Mouse (Mus musculus) gastrocnemius, adult 8-10 months (tissue): ENCODE data around the gene Map3k12. TPM values are rescaled to one million over a fixed set of nuclear protein-coding genes. Genes with fewer than 3 reads are reported as not detected.

Experiments
- DNase-seq, 2 experiments: peaks; one replicate each; pipeline ENCODE4 v3.0.0; 2022; ENCODE audit warnings: low spot score in 2 of 2
- total RNA-seq, 4 experiments: library from RNA; stranded (reverse); gene quantifications; 2 replicates each; pipeline ENCODE4 v1.2.4; 2022

The Map3k12 gene
- total RNA-seq, 4 experiments from 2014 or later = 0.68 to 1.9 (median 1.5) TPM

DNA sequence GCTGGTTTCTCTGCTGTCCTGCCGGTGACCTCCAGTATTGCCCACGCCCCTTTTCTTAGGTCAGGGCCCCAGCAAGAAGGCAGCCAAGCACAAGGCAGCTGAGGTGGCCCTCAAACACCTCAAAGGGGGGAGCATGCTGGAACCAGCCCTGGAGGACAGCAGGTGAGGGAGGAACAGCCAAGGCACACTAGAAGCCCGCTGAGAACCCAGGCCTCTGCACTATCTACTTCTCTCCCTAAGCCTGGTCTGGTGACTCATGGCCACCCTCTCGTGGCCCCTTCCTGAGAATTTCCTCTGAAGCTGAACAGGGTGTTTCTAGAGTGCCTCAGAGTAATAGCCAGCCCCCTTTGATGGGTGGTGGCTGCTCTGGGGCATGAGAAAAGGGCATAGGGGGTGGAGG lies 3.6 kb upstream of the Map3k12 start:
- DNase-seq = no peak

DNA sequence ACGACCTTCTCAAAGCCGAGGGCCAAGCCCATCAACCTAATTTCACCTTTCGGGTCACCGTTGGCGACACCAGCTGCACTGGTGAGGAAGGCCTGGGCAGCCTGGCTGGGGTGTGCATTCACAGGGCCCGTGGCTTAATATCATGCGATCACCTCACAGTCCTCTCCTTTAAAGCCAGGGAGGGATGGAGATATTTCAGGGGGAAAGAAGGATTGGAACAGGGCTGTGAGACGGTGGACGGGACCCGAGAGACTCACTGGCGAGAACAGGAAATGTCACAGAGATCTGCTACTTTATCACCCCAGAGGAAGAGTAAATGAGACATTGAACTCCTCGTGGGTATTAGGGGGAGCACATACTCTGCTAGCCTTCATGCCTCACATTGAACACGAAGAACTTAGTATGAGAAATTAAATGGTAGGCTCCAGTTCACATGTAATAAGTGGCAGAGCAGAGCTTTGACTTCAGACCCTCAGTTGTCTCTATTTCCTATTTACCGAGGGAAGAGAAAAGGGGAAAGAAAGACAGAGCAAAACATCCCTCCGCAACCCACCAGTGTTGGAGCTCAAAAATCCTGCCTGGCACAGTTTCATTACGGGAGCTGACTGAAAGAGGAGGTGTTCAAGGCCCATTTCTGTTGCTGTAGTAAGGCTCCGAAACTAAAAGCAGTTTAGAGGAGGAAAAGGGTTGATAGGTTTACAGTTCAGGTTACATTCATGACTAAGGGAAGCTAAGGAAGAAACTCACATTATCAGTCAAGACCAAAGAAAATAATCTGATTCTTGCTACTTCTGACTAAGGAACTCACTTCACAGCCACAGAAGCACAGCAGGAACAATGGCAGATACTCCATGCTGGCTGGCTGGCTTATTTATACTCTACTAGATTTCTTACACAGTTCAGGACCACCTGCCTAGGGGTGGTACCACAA lies 2.6 kb upstream of the Map3k12 start:
- DNase-seq = no peak

DNA sequence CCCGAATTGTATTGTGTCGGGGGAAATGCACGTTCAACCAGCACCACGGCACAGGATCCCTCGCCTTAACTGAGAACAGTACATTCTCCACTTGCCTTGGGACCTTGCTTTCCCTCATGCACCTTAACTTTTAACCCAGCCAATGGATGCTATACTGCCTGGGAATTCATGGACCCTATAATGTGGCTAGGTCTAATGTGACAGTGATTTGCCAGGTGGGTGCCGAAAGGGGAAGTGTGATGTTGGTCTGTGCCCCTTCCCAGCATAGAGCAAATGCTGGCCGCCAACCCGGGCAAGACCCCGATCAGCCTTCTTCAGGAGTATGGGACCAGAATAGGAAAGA lies 2.0 kb upstream of the Map3k12 start:
- no peak for DNase-seq

DNA sequence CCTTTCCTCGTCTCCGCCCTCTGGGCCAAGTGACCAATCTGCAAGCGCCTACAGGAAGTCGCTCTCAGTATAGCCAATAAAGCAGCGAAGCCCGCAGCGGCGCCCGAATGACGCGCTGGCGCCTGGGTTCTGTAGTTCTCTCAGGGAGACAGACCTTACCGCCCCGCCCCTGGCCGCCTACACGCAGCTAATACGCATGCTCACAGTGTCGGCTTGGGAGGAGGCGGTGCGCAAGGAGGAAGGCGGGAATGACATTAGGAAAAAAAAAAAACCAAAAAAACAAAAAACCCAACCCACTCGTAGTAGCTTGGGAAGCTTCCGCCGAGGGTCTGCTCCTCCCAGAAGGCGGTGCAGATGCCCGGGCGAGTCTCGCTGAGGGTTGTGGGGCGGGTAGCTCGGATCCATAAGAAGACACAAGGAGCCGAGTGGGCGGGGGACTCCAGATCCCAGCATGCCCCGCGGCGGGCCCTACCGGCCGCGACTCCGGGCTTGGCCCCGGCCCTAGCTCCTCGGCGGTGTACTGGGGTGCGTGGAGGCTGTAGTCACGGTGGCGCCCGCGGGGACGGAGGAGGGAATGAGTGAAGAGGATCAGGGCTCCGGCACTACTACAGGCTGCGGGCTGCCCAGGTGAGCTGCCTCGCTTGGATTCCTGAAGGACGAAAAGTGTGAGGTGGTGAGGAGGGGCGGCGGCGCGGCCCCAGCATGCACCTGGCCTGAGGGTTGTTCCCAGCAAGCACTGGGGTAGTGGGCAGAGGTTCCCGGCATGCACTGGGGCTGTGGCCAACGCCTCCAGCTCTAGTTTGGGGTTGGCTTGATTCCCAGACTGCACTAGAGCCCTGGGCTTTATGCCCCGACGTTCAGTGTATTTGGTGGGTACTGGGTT lies 1.4 kb upstream of the Map3k12 start, which contains the start of gene Tarbp2:
TSS of gene Tarbp2 (plus strand) at position 217 of the 883 bp plus-strand sequence.
- DNase-seq = peak; percentile 100

DNA sequence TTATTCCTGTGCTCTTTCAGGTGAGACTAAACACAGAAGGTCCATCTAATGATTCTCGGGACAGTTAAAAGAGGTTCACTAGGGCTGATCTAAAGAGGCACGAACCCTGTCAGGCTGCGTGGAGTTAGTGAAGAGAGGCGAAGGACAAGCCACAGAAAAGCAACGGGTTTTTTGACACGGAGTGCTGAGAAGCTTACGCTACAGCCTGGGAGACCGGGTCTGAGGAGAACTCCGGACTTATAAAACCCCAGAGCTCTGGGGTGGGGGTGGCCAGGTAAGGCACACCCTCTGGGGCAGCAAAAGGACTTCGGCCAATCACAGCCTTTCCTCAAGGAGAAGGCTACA lies 739 bp upstream of the Map3k12 start:
- DNase-seq = no peak

DNA sequence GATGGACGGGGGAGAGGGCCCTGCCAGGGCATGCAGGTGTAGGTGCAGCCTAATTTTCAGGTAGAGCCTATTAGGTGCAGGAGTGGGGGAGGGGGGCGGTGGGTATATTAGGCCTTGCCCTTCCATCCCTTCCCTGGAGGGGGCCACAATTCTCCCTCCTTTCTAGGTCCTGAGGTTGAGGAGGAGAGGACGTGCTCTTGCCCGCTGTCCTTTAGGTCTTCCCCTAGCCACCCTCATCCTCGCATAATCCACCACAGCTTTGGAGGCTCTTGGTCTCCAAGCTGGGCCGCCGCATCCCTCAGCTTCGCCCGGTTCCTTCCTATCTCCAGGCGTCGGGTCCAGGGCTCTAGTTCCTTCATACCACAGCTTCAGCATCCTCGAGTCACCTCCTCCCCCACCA lies 571 bp downstream of the Map3k12 start:
- no peak for DNase-seq

DNA sequence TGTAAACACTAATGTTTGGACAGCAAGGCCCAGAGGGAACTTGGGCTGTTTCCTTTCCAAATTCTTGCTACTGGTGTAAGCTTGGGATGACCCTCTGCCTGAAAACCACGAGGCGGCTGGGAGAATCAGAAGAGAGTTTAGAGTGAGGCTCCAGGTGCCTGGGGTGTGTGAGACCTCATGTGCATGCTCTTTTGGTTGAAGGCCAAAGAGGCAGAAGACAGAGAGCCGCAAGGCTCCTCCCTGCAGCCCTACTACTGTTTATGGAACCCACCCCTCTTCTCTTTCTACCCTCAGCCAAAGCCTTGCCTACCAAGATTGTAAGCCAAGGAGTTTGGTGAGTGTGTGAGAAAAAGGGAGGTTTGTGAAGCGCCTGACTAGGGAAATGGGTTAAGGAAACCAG lies 1.1 kb downstream of the Map3k12 start:
- DNase-seq = no peak

DNA sequence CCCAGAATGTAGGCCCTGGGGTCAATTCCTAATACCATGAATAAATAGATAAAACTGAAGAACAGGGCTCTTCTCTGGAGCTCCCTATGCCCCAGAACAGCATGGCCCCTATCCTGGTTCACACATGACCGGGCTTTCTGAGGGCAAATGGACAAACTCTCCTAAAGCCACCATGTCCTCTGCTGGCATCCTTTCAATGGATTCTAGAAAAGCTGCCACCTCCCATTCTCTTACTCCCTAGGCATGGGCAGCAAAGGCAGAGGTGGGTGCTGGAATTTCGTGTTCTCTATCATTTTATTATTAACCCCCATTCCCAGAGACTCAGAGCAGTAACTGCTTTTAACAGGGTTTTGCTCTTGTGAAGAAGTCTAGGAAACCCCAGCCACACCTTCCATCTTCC lies 1.6 kb downstream of the Map3k12 start:
- no peak for DNase-seq

DNA sequence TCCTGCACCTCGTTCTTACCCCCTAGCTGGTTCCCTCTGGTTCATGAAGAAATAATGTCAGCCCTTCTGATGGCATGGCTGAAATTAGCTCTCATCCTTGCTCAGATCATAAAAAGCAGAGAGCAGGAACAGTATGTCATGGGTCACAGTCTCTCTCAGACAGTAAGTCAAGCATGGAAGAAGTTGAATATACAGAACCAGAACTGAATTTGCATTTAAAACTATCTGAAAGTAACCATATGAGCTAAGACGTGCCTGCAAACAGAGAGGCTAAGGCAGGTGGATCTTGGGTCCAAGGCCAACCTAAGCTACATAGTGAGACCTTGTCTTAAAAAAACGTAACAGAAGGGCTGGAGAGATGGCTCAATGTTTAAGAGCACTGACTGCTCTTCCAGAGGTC lies 3.9 kb downstream of the Map3k12 start:
- no peak for DNase-seq

DNA sequence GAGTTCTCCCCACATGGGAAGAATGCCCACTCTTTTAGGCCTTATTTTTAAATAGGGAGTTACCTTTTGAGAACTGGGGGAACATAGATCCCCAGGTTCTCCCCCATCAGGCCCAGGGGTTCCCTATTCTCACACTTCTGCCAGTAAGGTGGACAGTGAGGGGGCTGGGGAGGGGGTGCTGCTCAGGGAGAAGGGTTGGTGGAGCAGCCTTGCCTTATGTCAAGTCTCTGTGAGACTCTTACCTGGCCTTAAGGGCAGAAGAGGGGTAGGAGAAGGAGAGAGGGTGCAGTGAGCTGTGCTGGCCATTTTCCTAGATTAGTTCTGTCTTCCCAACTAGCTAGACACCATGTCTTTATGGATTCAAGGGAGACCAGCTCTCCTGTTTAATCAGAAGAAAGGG lies 4.4 kb downstream of the Map3k12 start:
- no peak for DNase-seq

DNA sequence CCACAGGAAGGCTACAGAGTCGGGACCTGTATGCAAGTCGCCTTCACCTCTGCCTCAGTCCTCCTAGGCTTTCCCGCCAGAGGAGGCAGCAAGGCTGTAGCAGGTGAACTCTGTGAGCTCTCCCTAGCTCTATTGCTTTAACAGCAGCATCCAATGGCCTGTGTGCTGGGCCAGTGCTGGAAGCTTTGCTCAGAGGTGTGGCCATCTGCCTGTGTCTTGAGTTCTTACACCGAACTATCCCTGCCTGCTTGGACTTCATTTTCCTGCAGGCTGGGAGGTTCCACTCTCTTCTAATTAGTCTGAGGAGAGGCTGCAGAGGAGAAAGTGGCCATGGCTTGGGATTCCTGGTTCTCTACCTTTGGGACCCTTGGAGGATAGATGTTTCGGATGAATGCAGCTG lies 4.9 kb downstream of the Map3k12 start:
- DNase-seq = no peak

DNA sequence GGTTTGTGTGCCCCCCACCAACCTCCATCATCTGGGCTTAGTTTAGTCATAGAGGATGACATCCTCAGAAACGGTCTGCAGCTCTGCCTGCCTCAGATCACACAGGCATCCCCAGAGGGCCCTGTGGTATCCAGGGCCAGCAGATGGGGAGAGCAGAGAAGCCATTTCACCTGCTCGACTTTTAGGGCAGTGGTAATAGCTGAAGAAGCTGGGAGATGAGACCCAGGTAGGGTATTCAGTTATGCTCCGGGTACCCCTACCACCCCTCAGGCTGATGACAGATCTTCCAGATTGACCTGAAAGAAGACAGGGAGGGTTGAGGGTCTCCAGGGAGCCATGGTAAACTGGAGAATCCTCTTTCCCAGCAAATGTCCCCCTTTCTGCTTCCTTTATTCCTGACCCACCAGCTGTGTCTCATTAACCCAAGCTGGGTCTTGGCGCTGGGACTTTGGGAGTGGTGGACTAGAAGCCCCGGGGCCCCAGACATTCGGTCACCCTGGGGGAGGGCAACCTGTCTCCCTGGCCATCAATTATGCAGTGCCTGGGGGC lies 5.5 kb downstream of the Map3k12 start:
- no peak for DNase-seq

DNA sequence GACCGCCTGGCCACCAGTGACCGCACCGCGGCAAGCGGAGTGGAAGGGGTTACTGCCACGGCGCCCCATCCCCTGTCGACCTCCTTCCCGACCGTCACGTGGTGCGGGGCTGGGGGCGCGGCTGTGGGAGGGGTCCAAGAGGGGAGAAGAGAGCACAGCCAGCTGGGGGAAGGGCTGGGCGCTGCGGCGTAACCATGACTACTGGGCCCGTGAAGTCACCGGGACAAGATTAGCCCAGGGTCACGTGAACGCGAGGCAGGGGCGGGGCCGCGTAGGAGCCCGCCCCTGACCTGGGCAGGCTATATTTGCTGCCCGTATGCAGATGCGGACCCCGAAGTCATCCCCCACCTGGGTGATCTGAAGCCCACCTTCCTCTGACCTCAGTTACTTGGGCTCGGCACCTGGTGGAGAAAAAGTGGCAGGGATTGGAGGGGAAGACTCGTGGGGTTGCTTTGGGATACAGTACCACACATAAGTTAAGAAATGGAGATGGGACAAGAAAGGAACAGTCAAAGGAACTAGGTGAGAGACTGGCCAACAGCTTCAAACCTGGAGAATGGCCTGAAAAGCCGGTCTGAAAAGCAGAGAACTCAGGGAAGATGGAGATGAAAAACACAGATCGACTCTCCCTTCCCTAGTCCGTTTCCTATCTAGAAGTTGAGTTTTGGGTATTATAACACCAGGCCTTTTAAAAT lies 6.1 kb downstream of the Map3k12 start:
- peak; percentile 63 to 71 for DNase-seq

DNA sequence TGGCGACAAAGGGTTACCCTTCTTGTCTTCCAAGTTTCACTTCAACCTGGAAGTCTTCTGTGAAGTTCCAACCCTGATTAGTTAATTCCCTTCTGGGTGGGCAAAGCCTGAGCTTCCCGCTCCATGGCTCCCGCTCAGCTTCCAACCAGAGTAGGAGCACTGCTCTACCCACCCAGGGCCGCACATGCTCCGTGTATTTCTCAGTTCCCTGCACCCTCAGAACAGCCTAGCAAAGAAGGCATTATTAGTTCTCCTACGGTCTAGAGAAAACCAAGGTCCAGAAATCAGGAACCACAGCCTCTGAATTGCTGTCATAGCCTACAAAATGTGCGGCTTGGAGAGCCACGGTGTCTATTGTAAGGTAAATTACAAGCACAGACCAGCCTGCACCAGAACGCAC lies 6.8 kb downstream of the Map3k12 start:
- DNase-seq = no peak

DNA sequence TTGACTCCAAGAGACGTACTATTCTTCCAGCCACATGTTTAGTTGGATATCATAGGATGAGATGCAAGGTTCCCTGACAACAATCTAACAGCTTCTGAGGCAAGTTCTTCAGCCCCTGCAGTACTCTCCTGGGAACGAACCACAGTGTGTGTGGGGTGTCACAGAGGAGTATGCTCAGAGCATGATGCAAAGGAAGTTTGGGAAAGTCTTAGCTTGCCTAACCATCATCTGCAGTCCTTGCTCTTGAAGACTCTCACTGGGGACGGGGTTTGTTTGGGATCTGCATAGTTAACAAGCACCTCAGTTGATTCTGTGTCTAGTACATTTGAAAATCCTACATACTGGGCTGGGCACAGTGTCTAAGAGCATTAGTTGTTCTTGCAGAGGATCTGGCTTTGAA lies 8.5 kb downstream of the Map3k12 start:
- DNase-seq = no peak

DNA sequence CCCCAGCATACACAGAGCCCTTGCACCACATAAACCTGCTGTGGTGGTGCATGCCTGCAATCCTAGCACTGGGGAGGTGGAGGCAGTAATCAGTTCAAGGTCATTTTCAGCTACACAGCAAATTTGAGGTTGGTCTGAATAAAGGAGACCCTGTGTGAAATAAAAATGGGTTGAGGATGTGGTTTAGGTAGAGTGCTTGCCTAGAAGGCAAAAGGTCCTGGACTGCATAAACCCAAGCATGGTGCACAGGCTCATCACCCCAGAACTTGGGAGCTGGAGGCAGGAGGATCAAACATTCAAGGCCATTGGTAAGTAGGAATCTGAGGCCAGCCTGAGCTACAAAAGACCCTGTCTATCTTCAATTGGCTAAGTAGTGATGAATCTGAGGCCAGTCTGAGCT lies 9.3 kb downstream of the Map3k12 start:
- DNase-seq = no peak

DNA sequence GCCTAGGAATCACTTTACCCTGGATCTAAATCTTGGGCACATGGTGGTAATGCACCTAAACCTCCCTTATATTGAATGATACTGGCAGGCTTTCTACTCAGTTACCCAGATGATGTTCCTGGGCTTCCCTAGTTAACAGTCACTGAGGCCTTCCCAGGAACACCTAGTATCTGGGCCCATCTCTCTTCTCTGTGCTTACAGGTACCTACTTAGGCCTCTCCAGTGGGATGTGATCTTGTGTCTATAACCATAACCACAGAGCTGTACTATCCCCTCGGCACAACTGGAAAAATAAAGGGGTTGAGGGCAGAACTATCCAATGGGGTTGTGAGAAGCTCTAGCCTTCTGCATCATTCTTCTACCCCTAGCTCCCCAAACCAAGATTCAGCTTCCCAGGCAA lies 10.0 kb downstream of the Map3k12 start:
- no peak for DNase-seq

DNA sequence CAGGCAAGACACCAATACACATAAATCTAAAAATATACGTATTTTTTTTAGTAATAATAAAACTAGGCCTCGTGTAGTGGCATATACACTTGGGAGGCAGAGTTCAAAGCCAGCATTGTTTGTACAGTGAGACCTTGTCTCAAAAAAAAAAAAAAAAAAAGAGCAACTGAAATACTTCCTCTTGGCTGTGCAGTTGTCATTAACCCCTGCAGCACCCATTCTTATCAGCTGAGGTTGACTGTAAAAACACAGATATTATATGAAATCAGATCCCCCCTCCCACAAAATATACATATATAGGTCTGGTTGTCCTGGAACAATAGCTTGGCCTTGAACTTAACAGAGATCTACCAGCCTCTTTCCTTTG lies 10.4 kb downstream of the Map3k12 start:
- DNase-seq = no peak

DNA sequence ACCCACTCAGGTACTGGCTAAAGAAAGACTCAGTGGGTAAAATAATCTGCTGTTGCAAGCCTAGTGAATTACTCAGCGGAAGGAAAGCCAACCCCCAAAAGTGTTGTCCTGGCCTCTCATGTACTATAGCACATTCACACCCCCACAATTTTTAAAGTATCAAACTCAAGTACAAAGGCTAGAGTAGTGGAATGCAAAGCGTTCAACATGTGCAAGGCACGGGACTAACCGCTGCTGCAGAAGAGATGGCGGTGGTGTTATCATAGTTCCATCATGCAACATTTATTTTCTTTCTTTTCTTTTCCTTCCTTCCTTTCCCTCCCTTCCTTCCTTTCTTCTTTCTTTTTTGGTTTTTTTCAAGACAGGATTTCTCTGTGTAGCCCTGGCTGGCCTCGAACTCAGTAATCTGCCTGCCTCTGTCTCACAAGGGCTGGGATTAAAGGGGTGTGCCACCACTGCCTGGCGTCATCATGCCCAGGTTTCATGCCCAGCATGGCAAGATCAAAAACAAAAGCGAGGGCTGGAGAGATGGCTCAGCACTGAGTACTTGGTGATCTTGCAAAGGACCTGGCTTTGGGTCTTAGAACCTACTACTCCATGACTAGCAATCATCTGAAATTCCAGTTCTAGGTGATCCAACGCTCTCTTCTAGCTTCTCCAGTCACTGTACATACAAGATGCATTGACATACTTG lies 10.9 kb downstream of the Map3k12 start:
- DNase-seq = no peak

DNA sequence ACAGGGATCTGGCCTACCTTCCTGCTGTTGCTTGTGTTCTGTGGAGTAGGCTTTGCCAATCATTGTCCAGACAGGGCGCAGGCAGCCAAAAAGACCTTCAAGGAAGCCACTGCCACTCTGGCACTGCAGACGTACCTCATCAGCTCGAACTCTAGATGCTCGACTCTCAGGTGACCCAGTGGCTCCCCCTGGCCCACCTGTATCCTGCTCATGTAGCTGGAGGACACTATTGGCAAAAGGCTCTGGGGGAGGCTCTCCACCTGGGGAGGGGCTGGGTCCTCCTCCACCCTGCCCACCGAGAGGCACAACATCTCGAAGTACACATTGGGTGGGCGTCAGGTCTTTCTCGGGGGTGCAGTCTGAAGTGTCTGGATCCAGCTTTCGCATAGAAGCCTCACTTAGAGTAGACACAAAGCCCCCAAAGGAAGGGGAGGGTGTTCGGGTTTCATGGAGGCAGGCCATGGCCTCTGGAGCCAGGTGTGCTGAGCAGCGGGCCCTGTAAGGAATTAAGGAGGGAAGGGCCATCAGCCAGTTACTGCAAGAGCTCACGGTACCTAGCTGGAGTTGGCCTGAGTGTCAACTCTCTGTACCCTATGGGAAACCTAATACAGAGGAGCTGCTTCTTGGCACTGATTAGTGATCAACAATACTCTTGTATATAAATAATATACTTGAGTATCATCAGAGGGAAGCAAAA lies 11.6 kb downstream of the Map3k12 start:
- DNase-seq = no peak
